Mouse (Mus musculus): ENCODE results near the gene 2210408I21Rik. TPM values are rescaled to one million over a fixed set of nuclear protein-coding genes. Genes with fewer than 3 reads are reported as not detected.

Gene 2210408I21Rik
- polyA plus RNA-seq, 1 experiment, result 1.4 TPM

- Histone ChIP-seq H3K27me3 (ENCODE audit: control insufficient read depth, insufficient read depth, insufficient read length) (no peaks in the 10 kb centered on the region), H3ac (ENCODE audit: control insufficient read depth, insufficient read length, low read depth) (no peak overlapping the region), H3K79me2 (ENCODE audit: control insufficient read depth, insufficient read depth) (no peaks in the 10 kb centered on the region), H3K36me3 (ENCODE audit: control insufficient read depth, insufficient read depth) (no peaks in the 10 kb centered on the region), H3K4me3 (ENCODE audit: insufficient read depth, poor library complexity, severe bottlenecking) (no peak overlapping the region), H3K79me3 (ENCODE audit: low read depth) (no peaks in the 10 kb centered on the region)
- TF ChIP-seq USF1 (IDR thresholded peaks at IDR 0.05; ENCODE audit: low read depth) (no peak), CEBPB (IDR thresholded peaks at IDR 0.05; ENCODE audit: low read depth) (no peak), MYOG (IDR thresholded peaks at IDR 0.05; ENCODE audit: control insufficient read depth, extremely low read depth, insufficient read length) (no peak), MAX (IDR thresholded peaks at IDR 0.05) (no peak), MYOD1 (IDR thresholded peaks at IDR 0.05; ENCODE audit: control insufficient read depth, insufficient read length, low read depth) (no peak), CTCF (IDR thresholded peaks at IDR 0.05; ENCODE audit: control insufficient read depth, insufficient read depth, insufficient read length) (no peak)
Measured at GRCm38 (mm10) chr13:77397646-77398045, 262.3 kb downstream of the 2210408I21Rik start.

DNA sequence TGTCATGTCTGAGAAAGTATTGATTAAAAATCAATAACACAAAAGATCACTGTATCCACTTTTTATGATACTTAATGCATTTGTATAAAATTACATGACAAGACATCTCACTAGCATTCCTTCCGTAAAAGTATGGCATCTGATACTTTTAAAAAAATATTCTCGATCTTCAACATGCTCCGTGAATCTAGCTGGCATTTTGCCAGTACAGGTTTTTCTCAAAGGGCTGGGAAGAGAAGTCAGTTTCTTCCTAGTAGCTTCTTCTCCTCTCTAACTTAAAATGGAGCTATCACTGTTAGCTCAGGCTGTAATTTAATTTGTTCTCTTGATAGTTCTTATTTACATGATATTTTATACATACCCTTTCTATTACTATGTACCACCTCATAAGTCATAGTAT, 263.1 kb downstream of the 2210408I21Rik start:
- H3ac ChIP-seq (ENCODE audit: control insufficient read depth, insufficient read length, low read depth), result no peak overlapping the region
- H3K36me3 ChIP-seq (ENCODE audit: control insufficient read depth, insufficient read depth), result no peaks in the 10 kb centered on the region
- no peak overlapping the region for H3K4me3 ChIP-seq (ENCODE audit: insufficient read depth, poor library complexity, severe bottlenecking)
- no peaks in the 10 kb centered on the region for H3K79me2 ChIP-seq (ENCODE audit: control insufficient read depth, insufficient read depth)
- no peak for TF ChIP-seq USF1 (IDR thresholded peaks at IDR 0.05; ENCODE audit: low read depth)
- no peak for TF ChIP-seq CTCF (IDR thresholded peaks at IDR 0.05; ENCODE audit: control insufficient read depth, insufficient read depth, insufficient read length)
- TF ChIP-seq FOSL1 (IDR thresholded peaks at IDR 0.05; ENCODE audit: insufficient read depth, low read length, poor library complexity, severe bottlenecking), result no peak
- TF ChIP-seq CEBPB (IDR thresholded peaks at IDR 0.05; ENCODE audit: low read depth), result no peak
- TF ChIP-seq MYOD1 (IDR thresholded peaks at IDR 0.05; ENCODE audit: control insufficient read depth, insufficient read length, low read depth), result no peak
- no peak for TF ChIP-seq MAX (IDR thresholded peaks at IDR 0.05)
- TF ChIP-seq MYOG (IDR thresholded peaks at IDR 0.05; ENCODE audit: control insufficient read depth, extremely low read depth, insufficient read length), result no peak
- H3K27me3 ChIP-seq (ENCODE audit: control insufficient read depth, insufficient read depth, insufficient read length), result no peaks in the 10 kb centered on the region
- no peaks in the 10 kb centered on the region for H3K79me3 ChIP-seq (ENCODE audit: low read depth)

DNA sequence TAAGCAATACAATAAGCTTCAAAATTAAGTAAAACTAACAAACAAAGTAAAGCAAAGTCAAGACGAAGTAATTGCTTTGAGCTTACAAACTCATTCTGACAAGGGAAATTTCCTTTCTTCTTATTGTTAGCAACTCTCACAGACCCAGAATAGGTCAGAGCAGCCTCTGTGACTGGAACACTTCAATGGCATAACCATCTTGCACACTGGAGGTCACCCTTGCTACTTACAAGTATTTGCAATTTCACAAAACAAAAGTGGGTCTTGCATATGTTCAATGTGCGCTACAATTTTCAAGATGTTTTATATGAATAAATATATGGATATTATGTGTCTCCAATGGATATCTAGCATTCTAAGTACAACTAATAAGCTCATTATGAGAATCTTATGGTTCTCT, 265.4 kb downstream of the 2210408I21Rik start:
- Histone ChIP-seq H3ac (ENCODE audit: control insufficient read depth, insufficient read length, low read depth) (no peak overlapping the region), H3K79me2 (ENCODE audit: control insufficient read depth, insufficient read depth) (no peaks in the 10 kb centered on the region), H3K36me3 (ENCODE audit: control insufficient read depth, insufficient read depth) (no peaks in the 10 kb centered on the region), H3K79me3 (ENCODE audit: low read depth) (no peaks in the 10 kb centered on the region), H3K4me3 (ENCODE audit: insufficient read depth, poor library complexity, severe bottlenecking) (no peak overlapping the region), H3K27me3 (ENCODE audit: control insufficient read depth, insufficient read depth, insufficient read length) (no peaks in the 10 kb centered on the region)
- TF ChIP-seq MYOD1 (IDR thresholded peaks at IDR 0.05; ENCODE audit: control insufficient read depth, insufficient read length, low read depth), result no peak
- TF ChIP-seq MAX (IDR thresholded peaks at IDR 0.05), result no peak
- no peak for TF ChIP-seq CEBPB (IDR thresholded peaks at IDR 0.05; ENCODE audit: low read depth)
- TF ChIP-seq MYOG (IDR thresholded peaks at IDR 0.05; ENCODE audit: control insufficient read depth, extremely low read depth, insufficient read length), result no peak
- no peak for TF ChIP-seq FOSL1 (IDR thresholded peaks at IDR 0.05; ENCODE audit: insufficient read depth, low read length, poor library complexity, severe bottlenecking)
- no peak for TF ChIP-seq USF1 (IDR thresholded peaks at IDR 0.05; ENCODE audit: low read depth)
- TF ChIP-seq CTCF (IDR thresholded peaks at IDR 0.05; ENCODE audit: control insufficient read depth, insufficient read depth, insufficient read length), result no peak

- Histone ChIP-seq H3K36me3 (ENCODE audit: control insufficient read depth, insufficient read depth) (no peaks in the 10 kb centered on the region), H3K27me3 (ENCODE audit: control insufficient read depth, insufficient read depth, insufficient read length) (no peaks in the 10 kb centered on the region), H3K79me2 (ENCODE audit: control insufficient read depth, insufficient read depth) (no peaks in the 10 kb centered on the region), H3ac (ENCODE audit: control insufficient read depth, insufficient read length, low read depth) (no peak overlapping the region), H3K79me3 (ENCODE audit: low read depth) (no peaks in the 10 kb centered on the region), H3K4me3 (ENCODE audit: insufficient read depth, poor library complexity, severe bottlenecking) (no peak overlapping the region)
- TF ChIP-seq USF1 (IDR thresholded peaks at IDR 0.05; ENCODE audit: low read depth) (no peak), CTCF (IDR thresholded peaks at IDR 0.05; ENCODE audit: control insufficient read depth, insufficient read depth, insufficient read length) (no peak), MAX (IDR thresholded peaks at IDR 0.05) (no peak), MYOD1 (IDR thresholded peaks at IDR 0.05; ENCODE audit: control insufficient read depth, insufficient read length, low read depth) (no peak), MYOG (IDR thresholded peaks at IDR 0.05; ENCODE audit: control insufficient read depth, extremely low read depth, insufficient read length) (no peak), FOSL1 (IDR thresholded peaks at IDR 0.05; ENCODE audit: insufficient read depth, low read length, poor library complexity, severe bottlenecking) (no peak), CEBPB (IDR thresholded peaks at IDR 0.05; ENCODE audit: low read depth) (no peak)
Measured at GRCm38 (mm10) chr13:77408530-77408929, 273.2 kb downstream of the 2210408I21Rik start.

GRCm38 (mm10) chr13:77409804-77410203, 274.5 kb downstream of the 2210408I21Rik start:
- H3K4me3 ChIP-seq (ENCODE audit: insufficient read depth, poor library complexity, severe bottlenecking), result no peak overlapping the region
- TF ChIP-seq CEBPB (IDR thresholded peaks at IDR 0.05; ENCODE audit: low read depth) (no peak), CTCF (IDR thresholded peaks at IDR 0.05; ENCODE audit: control insufficient read depth, insufficient read depth, insufficient read length) (no peak), MYOD1 (IDR thresholded peaks at IDR 0.05; ENCODE audit: control insufficient read depth, insufficient read length, low read depth) (no peak)
- H3K79me3 ChIP-seq (ENCODE audit: low read depth), result no peaks in the 10 kb centered on the region
- no peaks in the 10 kb centered on the region for H3K27me3 ChIP-seq (ENCODE audit: control insufficient read depth, insufficient read depth, insufficient read length)
- H3K79me2 ChIP-seq (ENCODE audit: control insufficient read depth, insufficient read depth), result no peaks in the 10 kb centered on the region
- no peaks in the 10 kb centered on the region for H3K36me3 ChIP-seq (ENCODE audit: control insufficient read depth, insufficient read depth)
- no peak overlapping the region for H3ac ChIP-seq (ENCODE audit: control insufficient read depth, insufficient read length, low read depth)

DNA sequence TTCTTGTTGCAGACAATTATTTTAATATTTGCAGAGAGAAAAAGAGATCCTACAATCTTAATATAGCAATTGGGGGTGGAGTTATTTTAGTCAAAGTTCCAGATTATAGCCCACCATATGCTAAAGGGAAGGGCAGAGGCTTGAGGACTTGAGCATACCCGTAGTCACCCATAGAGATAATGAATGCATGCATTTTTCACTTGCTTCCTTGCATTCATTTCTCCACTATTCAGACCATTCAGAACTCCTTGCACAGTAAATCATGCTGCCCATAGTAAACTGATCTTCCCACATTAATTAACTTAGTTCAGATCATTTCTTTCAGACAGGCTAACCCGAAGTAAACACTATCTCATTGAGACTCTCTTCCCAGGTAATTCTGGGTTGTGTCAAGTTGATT, 277.5 kb downstream of the 2210408I21Rik start:
- H3K4me3 ChIP-seq (ENCODE audit: insufficient read depth, poor library complexity, severe bottlenecking), result no peak overlapping the region
- no peak overlapping the region for H3ac ChIP-seq (ENCODE audit: control insufficient read depth, insufficient read length, low read depth)
- H3K79me3 ChIP-seq (ENCODE audit: low read depth), result no peaks in the 10 kb centered on the region
- H3K79me2 ChIP-seq (ENCODE audit: control insufficient read depth, insufficient read depth), result no peaks in the 10 kb centered on the region
- TF ChIP-seq USF1 (IDR thresholded peaks at IDR 0.05; ENCODE audit: low read depth) (no peak), MYOG (IDR thresholded peaks at IDR 0.05; ENCODE audit: control insufficient read depth, extremely low read depth, insufficient read length) (no peak), FOSL1 (IDR thresholded peaks at IDR 0.05; ENCODE audit: insufficient read depth, low read length, poor library complexity, severe bottlenecking) (no peak), MYOD1 (IDR thresholded peaks at IDR 0.05; ENCODE audit: control insufficient read depth, insufficient read length, low read depth) (no peak), MAX (IDR thresholded peaks at IDR 0.05) (no peak), CEBPB (IDR thresholded peaks at IDR 0.05; ENCODE audit: low read depth) (no peak), CTCF (IDR thresholded peaks at IDR 0.05; ENCODE audit: control insufficient read depth, insufficient read depth, insufficient read length) (no peak)
- no peaks in the 10 kb centered on the region for H3K36me3 ChIP-seq (ENCODE audit: control insufficient read depth, insufficient read depth)
- H3K27me3 ChIP-seq (ENCODE audit: control insufficient read depth, insufficient read depth, insufficient read length), result no peaks in the 10 kb centered on the region
